Mouse (Mus musculus) cerebellum, postnatal 4 days (tissue): Measurements from ENCODE around the gene Arrb2.
"Not testable (repeated sequence)": the region's sequence is repeated elsewhere in the genome, so short reads cannot be mapped to it uniquely, and the experiment has no call there.

Experiments
- DNase-seq, 2 experiments: peaks; one replicate each; pipeline ENCODE4 v3.0.0; 2022; ENCODE audit warnings: low spot score in 2 of 2, mixed read lengths in 1 of 2

Gene Arrb2

DNA sequence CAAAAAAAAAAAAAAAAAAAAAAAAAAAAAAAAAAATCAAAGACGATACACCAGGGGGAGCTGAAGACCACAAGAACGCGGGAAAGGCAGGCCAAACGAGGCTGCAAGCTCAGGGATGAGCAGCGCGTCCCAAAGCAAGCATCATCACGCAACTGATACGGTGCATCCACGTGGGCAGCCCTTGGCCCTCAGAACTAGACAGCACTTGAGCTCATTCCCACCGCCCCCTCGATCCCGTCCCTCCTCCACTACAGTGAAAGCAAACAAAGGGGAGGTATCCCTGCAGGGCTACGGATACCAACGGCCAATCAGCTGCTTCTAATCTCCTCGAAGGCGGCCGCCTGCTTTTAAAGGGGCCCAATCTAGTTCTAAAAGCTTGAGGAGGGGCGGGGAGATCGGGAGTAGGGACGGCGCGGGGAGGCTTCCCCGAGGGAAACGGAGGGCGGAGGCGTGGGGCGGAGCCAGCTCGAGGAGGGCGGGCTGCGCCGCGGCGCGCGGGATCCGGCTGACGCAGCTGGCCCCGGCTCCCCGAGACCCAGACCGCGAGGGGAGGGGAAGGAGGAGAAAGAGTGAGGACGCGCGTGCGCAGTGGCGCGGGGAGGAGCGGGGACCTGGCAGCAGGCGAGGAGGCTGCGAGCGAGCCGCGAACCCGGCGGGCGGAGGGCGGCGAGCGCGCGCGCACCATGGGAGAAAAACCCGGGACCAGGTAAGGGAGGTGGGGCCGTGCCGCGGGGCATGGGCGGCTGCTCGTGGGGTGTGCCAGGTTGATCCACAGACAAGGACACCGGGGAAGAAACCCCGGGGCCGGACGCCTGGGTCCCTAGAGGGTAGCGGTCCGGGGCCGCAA is at the start of gene Arrb2:
Gene Arrb2, plus strand, starts transcription at position 588 of the 847 bp plus-strand sequence.
- DNase-seq, result peak; percentile 97 to 98

DNA sequence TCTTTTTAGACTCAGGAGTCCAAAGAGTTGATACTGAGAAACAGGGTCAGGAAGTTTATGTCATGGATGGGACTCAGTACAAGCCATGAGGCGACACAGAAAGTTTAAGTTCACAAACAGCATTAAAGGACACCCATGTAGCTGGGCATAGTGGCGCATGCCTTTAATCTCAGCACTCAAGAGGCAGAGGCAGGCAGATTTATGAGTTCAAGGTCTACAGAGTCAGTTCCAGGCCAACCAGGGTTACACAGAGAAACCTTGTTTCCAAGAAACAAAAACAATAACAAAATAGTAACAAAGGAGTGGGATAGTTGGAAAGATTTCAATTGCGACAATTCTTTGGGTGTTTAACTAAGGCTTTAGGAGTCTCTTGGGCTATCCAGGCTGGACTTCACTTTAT is 48.3 kb upstream of the Arrb2 start:
- DNase-seq, result no peak

DNA sequence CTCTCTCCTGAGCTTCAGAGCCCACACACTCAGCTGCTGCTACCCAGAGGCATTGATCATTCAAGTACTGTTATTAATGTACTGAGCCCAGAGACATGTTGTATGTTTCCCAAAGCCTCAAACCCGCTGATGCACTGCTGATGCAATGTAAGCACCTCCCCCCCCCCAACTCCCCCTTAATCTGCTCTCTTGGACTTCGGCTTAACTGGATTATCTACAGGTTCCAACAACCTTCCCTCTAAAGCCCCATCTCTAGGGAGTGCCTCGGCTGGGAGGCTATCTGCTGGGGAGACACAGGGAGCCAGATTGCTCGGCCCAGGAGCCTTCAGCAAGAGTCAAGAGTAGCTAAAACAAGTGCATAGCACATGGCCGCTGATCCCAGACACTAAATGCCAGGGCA is 45.0 kb upstream of the Arrb2 start:
- DNase-seq, result no peak

DNA sequence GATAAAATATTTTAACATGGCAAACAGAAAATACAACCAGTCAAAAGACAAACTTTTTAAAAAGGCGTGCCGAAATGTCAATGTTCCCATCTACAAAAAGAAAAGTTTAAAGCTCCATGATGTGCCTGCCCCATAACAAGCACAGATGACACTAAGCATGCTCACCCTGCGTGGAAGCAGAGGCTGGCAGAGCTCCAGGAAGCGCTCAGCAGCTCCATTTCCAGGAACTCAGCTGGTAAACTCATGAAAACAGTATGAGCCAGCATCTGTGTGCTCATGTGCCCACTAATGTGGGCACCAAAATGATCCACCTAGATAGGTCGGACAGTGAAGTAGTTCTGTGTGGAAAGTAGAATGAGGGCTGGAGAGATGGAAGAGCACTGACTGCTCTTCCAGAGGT is 43.0 kb upstream of the Arrb2 start:
- DNase-seq, result no peak

DNA sequence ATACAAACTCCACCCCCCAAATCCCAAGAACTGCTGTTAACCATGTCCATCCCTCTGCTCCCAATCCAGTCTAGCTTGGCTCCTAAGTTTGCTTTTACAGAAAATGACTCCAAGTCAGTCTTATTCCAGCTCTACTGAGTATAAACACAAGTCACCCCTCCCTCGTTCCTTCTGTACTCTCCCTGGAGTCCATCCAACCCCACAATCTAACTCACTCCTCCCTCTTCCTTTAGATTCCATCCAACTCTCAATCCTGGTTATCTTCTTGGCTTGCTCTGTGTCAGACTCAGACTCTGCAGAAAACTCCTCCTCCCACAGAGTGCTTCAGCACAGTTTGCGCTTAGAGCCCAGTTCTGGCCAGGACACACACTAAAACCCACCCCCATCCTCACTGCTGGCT is 28.8 kb upstream of the Arrb2 start:
- DNase-seq, result no peak

DNA sequence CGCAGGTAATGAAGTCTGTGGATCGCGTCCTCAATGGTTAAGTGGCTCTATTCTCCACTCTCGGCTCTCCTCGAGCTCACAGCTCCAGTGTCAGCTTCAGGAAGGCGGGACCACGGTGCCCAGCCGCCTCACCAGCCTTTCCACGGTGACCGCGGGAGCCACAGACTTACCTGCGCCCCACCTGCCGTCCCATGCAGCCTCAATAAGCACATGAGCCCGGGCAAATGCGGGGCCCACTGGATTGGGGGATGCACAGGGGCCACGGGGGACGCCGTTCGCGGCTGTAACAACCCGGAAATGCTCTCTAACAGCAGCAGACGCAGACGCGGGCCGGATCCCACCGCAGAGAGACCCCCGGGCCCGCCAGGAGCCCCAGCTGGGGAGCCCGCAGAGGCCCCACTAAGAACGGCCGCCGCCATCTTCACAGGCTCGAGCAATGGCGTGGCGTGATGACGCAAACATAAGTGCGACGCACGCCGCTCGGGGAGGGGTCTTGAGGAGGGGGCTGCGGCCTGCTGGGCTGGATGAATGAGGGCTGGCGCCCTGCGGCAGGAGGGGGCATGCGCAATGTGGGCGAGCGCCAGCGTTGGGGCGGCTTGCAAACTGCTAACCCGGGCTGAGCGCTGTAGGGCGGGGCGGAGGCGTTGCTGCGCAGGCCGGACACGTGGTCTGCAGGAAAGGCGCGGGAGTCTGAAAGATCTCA is 22.7 kb upstream of the Arrb2 start, which contains the start of gene Pelp1:
Gene Pelp1, minus strand, starts transcription at position 438 of the 703 bp plus-strand sequence.
- DNase-seq, result peak; percentile 91 to 94

DNA sequence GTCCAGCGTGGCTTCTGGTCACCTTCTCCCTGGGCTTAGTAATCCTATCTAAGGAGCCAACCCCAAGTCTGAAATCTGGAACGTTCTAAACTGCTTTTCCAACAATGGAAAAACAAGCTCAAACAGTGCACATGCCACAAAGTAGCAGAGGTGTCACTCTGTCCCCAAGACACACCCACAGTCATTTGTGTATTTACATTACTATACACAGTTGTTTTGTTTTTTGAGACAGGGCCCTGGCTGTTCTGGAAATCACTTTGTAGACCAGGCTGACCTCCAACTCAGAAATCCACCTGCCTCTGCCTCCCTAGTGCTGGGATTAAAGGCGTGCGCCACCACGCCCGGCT is 22.2 kb upstream of the Arrb2 start:
- DNase-seq, result no peak

DNA sequence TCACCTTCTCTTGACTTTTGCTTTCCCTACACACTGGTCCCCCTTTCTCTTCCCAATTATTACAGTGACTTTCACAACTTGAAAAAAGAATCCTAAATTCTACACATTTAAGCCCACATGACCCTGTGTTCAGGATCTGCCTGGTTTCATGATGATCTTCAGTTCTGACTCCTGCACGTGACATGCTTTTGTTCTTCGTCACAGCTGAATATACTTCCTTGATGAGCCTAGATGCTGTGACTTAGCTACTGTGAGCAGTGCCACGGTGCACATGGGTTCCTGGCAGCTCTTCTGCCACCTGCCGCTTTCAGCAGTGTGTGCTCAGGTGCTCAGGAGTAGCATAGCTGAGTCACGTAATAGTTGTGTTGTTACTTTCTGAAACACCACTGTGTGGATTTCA is 19.8 kb upstream of the Arrb2 start:
- no peak for DNase-seq

DNA sequence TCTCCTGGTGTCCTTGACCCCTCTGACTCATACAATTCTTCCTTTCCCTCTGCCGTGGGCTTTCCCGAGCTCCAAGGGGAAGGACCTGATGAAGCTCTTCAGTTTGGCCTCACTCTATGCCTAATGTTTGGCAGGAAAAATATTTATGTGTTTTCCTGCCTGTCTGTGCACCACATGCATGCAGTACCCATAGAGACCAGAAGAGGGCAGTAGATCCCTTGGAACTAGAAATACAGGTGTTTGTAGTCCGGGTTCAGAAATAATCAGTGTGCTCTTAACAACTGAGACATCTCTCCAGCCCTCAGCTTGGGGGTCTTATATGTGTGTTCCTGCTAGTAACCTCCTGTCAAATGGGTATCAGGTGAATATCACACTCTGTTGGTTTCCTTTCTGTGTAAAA is 18.5 kb upstream of the Arrb2 start:
- DNase-seq, result peak; percentile 68 to 82

DNA sequence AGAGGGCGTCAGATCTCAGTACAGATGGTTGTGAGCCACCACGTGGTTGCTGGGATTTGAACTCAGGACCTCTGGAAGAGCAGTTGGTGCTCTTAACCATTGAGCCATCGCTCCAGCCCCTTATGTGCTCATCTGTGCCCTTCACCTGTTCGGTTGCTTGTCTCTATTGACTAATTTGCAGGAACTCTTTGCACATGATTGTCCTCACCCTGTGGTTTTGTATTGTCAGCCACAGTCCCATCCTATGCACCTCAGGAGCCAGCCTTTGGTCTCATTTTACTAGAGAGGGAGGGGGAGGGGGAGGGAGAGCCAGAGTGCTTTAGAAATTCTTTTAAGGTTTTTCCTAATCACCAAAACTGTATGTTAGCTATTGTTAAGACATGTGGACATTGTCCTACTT is 14.2 kb upstream of the Arrb2 start:
- DNase-seq, result no peak

DNA sequence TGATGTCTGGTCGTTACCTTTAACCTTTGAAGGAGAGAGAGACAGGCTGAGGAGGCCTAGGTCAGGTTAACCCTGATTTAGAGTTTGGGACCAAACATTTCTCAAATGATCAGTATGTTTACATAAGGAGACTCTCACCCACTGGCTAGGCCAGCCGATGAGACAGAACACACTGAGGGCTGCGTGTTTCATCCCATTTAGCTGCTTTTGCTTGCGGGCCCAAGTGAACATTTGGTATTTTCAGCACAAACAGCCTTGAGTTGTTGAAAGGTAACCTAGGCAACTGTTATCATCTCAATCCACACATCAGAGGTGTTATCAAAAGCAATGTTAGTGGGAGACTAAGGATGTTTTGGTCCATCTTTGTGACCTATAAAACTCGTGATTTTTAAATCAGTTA is 12.9 kb upstream of the Arrb2 start:
- DNase-seq, result no peak

DNA sequence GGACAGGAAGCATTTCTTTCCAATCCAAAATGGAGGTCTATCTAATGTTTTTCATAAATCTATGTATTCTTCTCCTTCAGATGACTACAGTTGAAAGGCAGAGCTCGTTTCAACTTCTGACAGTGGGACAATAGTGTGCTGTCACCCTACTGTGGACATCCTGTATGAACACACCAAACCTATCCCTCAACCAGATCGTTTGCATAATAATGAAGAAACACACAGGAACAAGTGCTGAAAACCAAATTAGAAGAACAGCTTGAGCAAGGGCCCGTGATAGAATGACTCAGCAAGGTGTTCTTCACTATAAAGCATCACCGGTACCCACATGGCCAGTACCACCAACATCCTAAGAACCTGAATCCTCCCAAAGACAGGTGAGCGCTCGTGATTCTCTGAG is 5.8 kb upstream of the Arrb2 start:
- not testable (repeated sequence) for DNase-seq

DNA sequence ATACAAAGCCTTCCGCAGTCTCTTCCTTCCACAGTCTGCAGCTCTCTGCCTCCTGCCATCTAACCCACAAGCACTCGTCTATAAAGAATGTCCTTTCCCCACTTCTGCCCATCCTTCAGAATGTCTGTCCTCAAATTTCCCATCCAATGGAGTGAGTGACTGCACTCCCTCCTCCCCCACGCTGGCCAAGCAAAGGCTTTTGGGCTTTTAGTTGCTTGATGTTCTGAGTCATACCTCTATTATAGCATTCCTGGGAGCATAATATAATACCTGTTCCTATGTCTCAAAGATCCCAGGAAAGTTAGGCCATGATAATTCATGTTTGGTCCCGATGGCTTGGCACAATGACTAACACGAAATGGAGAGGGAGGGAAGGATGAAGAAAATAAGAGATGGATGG is 861 bp upstream of the Arrb2 start:
- DNase-seq, result no peak

DNA sequence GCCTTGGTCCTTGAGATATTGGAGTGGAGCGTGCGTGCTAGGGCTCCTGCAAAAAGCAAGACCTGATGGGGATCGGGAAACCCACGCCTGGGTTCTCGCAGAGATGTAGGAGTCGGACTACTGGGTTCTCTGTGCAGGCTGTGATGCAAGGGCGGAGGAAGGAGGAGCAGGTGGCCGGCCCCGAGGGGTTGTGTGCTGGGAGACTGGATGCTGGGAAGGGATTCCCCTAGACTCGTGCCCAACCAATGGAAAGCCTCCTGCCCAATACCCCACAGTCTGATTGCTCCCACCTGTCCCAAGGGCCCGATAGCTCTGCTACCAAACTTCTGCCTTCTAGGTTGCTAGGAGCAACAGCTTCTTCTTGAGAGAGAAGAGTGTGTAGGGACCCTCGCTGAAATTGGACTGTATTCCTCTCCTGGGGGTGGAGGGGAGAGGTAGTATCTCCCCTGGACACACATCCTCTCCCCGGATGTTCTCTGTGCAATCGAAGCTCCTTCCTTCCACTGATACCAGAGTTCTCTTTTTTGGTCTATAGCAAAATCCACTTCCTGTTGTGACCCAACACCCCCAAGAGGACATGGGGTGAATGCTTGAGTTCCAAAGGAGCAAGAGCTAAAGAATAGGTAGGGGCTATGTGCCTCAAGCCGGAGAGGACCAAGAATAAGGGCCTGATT is 597 bp downstream of the Arrb2 start:
- DNase-seq, result no peak

DNA sequence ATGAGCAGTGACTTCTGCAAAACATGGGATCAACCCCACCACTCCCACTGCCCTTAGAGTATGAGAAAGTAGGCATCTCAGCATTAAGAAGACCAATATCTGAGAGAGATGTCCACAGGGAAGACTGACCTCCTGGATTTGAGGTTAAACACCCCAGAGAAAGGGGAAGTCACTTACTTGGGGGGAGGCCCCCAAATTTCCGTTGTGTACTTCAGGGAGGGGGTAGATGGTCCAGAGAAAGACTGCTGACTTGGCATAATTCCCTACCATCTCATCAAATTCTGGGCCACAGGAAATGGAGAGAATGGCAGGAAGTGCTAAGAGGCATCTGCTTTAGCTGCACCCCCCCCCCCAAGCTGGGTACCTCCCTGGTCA is 1.1 kb downstream of the Arrb2 start:
- DNase-seq, result no peak

DNA sequence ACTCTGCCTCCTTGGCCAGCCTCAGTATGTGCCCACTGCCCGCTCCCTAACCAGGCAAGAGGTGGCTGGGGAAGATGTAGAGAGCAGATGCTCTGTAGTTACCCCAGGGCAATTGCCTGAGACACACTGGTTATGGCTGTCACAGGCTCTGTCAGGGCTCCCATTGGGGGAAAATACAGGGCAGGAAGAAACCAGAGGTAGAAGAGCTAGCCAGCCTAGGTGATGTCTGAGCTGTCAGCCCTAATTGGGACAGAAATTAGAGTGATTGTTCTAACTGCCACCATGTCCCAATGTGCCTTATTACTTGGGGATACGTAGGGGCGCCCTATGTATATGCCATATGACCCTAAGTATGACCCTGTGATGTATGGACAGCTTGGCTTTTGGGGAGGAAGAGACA is 1.5 kb downstream of the Arrb2 start:
- no peak for DNase-seq

DNA sequence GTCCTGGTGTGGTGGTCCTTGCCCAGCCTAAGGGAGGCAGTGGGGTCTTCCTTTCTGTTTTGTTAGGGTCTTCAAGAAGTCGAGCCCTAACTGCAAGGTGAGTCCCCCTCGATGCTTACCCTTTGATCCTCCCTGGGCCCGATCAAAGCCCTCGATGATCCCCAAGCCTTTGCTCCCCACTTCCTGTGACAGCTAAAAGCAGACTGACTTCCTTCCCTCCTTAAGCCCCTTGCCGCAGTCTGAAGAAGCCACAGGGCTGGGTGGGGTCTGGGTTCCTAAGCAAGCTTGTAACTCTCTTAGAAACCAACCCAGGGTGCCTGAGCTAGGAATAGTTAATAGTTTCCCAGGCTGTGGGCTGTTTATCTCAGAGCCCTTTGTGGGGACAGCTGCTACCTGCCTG is 3.0 kb downstream of the Arrb2 start:
- no peak for DNase-seq

DNA sequence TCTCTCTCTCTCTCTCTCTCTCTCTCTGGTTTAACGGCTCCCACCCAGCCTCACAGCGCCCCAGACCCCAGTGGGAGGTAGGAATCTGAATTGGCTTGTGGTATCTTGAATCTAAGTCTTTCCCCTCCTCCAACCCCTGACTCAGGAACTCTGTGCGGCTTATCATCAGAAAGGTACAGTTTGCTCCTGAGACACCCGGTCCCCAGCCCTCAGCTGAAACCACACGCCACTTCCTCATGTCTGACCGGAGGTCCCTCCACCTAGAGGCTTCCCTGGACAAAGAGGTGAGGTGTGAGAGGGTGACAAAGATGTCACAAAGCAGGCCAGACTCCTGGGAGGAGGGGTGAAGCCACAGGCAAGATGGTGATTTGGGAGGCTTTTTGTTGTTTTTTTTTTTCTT is 5.0 kb downstream of the Arrb2 start:
- DNase-seq, result no peak

DNA sequence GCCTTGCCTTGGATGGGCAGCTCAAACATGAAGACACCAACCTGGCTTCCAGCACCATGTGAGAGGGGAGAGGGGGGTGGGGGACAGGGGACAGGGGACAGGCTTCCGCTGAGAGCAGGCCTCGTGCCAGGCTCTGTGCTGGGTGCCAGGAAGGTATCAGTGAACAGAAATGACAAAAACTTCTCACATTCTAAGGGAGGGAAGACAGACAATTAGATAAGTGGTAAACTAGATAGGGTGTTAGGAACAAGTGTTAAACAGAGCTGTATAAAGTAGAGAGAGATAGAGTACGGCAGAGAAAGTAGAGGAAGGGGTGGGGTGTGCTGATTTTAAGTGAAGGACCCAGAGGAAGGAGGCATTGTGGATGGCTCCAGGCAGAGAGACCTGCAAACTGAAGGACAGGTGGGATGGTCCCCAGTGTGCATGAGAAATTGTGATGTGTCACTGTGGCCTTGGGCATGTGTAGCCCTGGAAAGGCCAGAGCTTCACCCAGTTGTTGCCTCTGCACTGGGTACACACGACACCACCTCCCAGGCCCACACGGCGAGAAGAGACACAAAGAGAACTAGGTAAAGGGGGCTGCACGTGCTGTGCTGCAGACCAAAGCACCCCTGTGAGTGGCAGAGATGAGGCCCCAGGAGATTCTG is 6.4 kb downstream of the Arrb2 start:
- no peak for DNase-seq

DNA sequence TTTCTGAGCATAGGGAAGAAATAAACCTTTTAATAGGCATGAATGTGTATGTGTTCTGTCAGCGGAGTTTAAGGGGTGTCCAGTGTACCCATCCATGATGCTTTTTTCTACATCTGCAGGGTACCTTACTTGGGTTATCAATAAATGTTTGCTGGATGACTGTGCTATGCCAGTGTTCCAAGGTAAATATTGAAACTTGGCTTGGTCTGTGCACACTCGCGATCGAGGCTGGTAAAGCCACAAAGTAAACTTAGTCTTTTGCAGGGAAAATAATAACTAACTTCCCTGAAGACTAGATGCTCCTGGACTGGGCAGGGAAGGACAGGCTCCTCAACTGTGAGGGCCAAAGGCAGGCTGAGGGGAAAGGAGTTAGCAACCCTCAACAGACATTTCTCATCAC is 8.2 kb downstream of the Arrb2 start:
- no peak for DNase-seq

DNA sequence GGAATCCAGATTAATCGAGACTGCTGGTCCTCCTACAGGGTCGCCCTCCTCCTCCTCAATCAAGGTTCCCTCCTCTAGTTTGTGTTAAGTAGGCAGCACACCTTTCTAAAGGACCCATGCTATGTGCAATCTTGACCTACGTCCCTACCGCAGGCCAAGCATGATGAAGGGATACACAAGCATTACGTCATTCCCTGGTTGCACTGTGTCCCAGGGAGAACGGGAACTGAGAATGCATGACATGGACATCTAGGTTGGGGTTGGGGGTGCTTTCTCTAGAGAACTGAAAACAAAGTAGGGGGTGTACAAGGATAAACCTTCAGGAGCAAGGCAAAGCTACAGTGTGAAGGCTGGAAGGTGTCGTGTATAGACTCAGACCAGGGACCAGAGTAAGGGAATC is 9.4 kb downstream of the Arrb2 start:
- DNase-seq, result no peak

DNA sequence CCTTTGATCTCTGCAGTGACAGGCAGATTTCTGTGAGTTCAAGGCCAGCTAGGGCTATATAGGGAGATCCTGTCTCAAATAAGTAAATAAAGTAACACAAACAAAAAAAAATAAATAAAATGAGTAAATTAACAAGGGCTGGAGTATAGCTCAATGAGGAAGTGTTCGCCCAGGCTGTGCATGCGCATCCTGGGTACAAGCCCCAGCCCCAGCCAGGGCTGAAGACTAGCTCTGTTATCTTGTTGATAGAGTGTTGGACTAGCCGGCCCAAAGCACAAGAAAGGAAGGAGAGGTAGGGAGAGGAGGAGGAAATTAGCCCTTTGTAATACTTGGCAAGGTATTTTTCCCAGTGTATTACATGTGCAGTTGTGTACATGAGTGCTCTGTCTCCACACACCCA is 11.5 kb downstream of the Arrb2 start:
- DNase-seq, result no peak
